Mouse (Mus musculus): ENCODE results near the gene Arcn1.

GRCm38 (mm10) chr9:44799102-44799957, 31.7 kb upstream of the Arcn1 start, which contains the start of gene Tmem25:
- TF ChIP-seq TAL1 (IDR thresholded peaks at IDR 0.05; ENCODE audit: low read length) (no peak), GATA1 (IDR thresholded peaks at IDR 0.05; ENCODE audit: low read length) (no peak)

Measured in erythroblast, embryonic 14.5 days (primary cell).